14 mouse cellular contexts compared by ENCODE assay signal in the genomic region with DNA sequence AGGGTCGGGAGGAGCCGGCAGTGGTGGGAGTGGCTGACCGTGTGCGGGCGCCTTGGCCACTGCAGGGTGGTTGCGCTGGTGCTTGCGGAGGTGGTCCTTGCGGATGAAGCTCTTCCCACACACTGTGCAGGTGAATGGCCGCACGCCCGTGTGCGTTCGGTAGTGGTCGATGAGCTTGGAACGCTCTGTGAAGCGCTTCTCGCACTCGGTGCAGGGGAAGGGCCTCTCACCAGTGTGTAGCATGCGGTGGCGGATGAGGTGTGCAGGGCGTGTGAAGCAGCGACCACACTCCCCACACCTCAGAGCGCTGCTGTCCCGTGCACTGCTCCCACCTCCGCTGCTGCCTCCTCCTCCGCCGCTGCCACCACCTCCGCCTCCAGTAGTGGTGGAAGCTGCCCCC. TPM values are rescaled to one million over a fixed set of nuclear protein-coding genes. Genes with fewer than 3 reads are reported as not detected.
DNase-seq lines count a peak whose midpoint lies in the region; ATAC-seq lines count a peak whose summit lies in the region.
"Had no signal": no experiment of that assay in that cellular context is flagged by ENCODE, and none has a peak within 500 bp of the region (broad histone marks: within the 10 kb centered on the region; RNA-seq: fewer than 3 reads in every experiment).

No protein-coding gene starts in this region.

- 93% methylated on average over 28 of the region's 28 CpGs for WGBS in heart, embryonic 12.5 days
- 89% methylated on average over 28 of the region's 28 CpGs for WGBS in limb, embryonic 12.5 days
- WGBS in limb, embryonic 10.5 days: 95% methylated on average over 28 of the region's 28 CpGs

- no peak for DNase-seq in heart, postnatal 10 days
- no peak for DNase-seq in limb, embryonic 10.5 days (ENCODE audit: low spot score)
- peak; percentile 13 for DNase-seq in 3134 (ENCODE audit: extremely low read depth, insufficient read length, low spot score)
- DNase-seq in R1 (ENCODE audit: low read depth, low spot score): peak; percentile 62
- no peak for DNase-seq in layer of hippocampus, adult 8-10 months (ENCODE audit: low spot score in 2 of 2)
- no peak for DNase-seq in embryo, embryonic 10.5 days (ENCODE audit: low spot score)
- DNase-seq: cerebellum, adult 11 months; gastrocnemius, postnatal 14 days; kidney, postnatal 4 days; layer of hippocampus, postnatal 36 days had no signal

- no peak overlapping the region for H3K27ac ChIP-seq in heart, embryonic 12.5 days (ENCODE audit: poor library complexity, severe bottlenecking)
- no peak overlapping the region for H3K27ac ChIP-seq in limb, embryonic 12.5 days
- no peak overlapping the region for H3K27ac ChIP-seq in limb, embryonic 10.5 days
- H3K27ac ChIP-seq: heart, embryonic 13.5 days had no signal

- ATAC-seq in heart, embryonic 12.5 days (ENCODE audit: insufficient number of reproducible peaks, low FRiP score): 0 out of 2 replicates have a peak, but pooled peaks have one; percentile 15
- peak; percentile 31; the same call in 1 of the 2 replicates for ATAC-seq in limb, embryonic 12.5 days (ENCODE audit: insufficient number of reproducible peaks, insufficient read depth, low FRiP score, low TSS enrichment, low read depth)

- peaks cover 70% of the 10 kb centered on the region for H3K36me3 ChIP-seq in heart, embryonic 12.5 days
- H3K36me3 ChIP-seq in limb, embryonic 12.5 days: peaks cover 82% of the 10 kb centered on the region
- H3K36me3 ChIP-seq in limb, embryonic 10.5 days: peaks cover 79% of the 10 kb centered on the region

- H3K9me3 ChIP-seq in heart, embryonic 12.5 days (replicated peaks): no peaks in the 10 kb centered on the region
- H3K9me3 ChIP-seq in limb, embryonic 12.5 days: no peaks in the 10 kb centered on the region
- H3K9me3 ChIP-seq in limb, embryonic 10.5 days (replicated peaks): no peaks in the 10 kb centered on the region
- H3K9me3 ChIP-seq: heart, embryonic 13.5 days had no signal

- no peak overlapping the region for H3K9ac ChIP-seq in heart, embryonic 12.5 days
- H3K9ac ChIP-seq in limb, embryonic 12.5 days (replicated peaks): no peak overlapping the region
- H3K9ac ChIP-seq: heart, embryonic 13.5 days; lung, embryonic 14.5 days had no signal

- H3K27me3 ChIP-seq in heart, embryonic 12.5 days (replicated peaks): no peaks in the 10 kb centered on the region
- H3K27me3 ChIP-seq in limb, embryonic 12.5 days: no peaks in the 10 kb centered on the region
- H3K27me3 ChIP-seq in limb, embryonic 10.5 days (ENCODE audit: low read depth, poor library complexity, severe bottlenecking): no peaks in the 10 kb centered on the region
- H3K27me3 ChIP-seq: heart, embryonic 13.5 days had no signal

- intact Hi-C loops in heart, postnatal 10 days (cut with DNase I): no loop called here

- no peak overlapping the region for H3K4me3 ChIP-seq in heart, embryonic 12.5 days
- no peak overlapping the region for H3K4me3 ChIP-seq in limb, embryonic 12.5 days (replicated peaks)
- no peak overlapping the region for H3K4me3 ChIP-seq in limb, embryonic 10.5 days
- H3K4me3 ChIP-seq: heart, embryonic 13.5 days had no signal

- H3K4me2 ChIP-seq in heart, embryonic 12.5 days: no peak overlapping the region
- H3K4me2 ChIP-seq in limb, embryonic 12.5 days: no peak overlapping the region
- H3K4me2 ChIP-seq: heart, embryonic 13.5 days; lung, embryonic 14.5 days had no signal

- no peaks in the 10 kb centered on the region for H3K4me1 ChIP-seq in heart, embryonic 12.5 days (replicated peaks)
- no peaks in the 10 kb centered on the region for H3K4me1 ChIP-seq in limb, embryonic 12.5 days (replicated peaks)
- no peaks in the 10 kb centered on the region for H3K4me1 ChIP-seq in limb, embryonic 10.5 days

RNA-seq across cellular contexts. Expression of gene Zfp777, which starts 15.2 kb away (rescaled TPM):
- polyA plus RNA-seq in heart, embryonic 12.5 days (2016; fragmentation: Nextera tagmentation; extraction: Ambion mirVana): 3.9 and 4.9 TPM in 2 replicates
- 10 to 100 TPM; 16.6 to 17.3 TPM for total RNA-seq in heart, postnatal 10 days (2021)
- polyA plus RNA-seq in limb, embryonic 12.5 days (2016; fragmentation: Nextera tagmentation; extraction: Ambion mirVana): 10.3 and 10.8 TPM in 2 replicates
- polyA plus RNA-seq in limb, embryonic 10.5 days (2016; fragmentation: Nextera tagmentation; extraction: Ambion mirVana): 12.0 and 13.6 TPM in 2 replicates
- total RNA-seq in layer of hippocampus, adult 8-10 months (2022): 10 to 100 TPM; 32.7 to 40.3 (median 37.8) TPM

RNA-seq across cellular contexts. Expression of gene Zfp746, which starts 22.5 kb away (rescaled TPM):
- 12.8 and 15.3 TPM in 2 replicates for polyA plus RNA-seq in heart, embryonic 12.5 days (2016; fragmentation: Nextera tagmentation; extraction: Ambion mirVana)
- 10 to 100 TPM; 17.1 to 17.6 TPM for total RNA-seq in heart, postnatal 10 days (2021)
- polyA plus RNA-seq in limb, embryonic 12.5 days (2016; fragmentation: Nextera tagmentation; extraction: Ambion mirVana): 34.8 and 35.3 TPM in 2 replicates
- 24.4 and 27.5 TPM in 2 replicates for polyA plus RNA-seq in limb, embryonic 10.5 days (2016; fragmentation: Nextera tagmentation; extraction: Ambion mirVana)
- total RNA-seq in layer of hippocampus, adult 8-10 months (2022): 10 to 100 TPM; 33.9 to 40.6 (median 35.1) TPM

Comparison
In these comparisons a context has a peak if more than half of its experiments do, and no peak if none do; other contexts are left out.
1. DNase-seq: peak in 3134 (single experiment) and R1 (single experiment); none in heart, postnatal 10 days (0 of 2), limb, embryonic 10.5 days (single experiment), layer of hippocampus, adult 8-10 months (0 of 2) and embryo, embryonic 10.5 days (single experiment).